Mouse (Mus musculus): Measurements from ENCODE around the gene 9030025P20Rik. TPM values are rescaled to one million over a fixed set of nuclear protein-coding genes. Genes with fewer than 3 reads are reported as not detected.
"Not testable (repeated sequence)": the region's sequence is repeated elsewhere in the genome, so short reads cannot be mapped to it uniquely, and the experiment has no call there.

9030025P20Rik gene
- polyA plus RNA-seq, 1 experiment, result 13.9 TPM

GRCm38 (mm10) chr17:14959979-14960378 lies 18.3 kb upstream of the 9030025P20Rik start:
- H3K4me1 ChIP-seq (ENCODE audit: control insufficient read depth, insufficient read depth, insufficient read length), result no peaks in the 10 kb centered on the region
- no peaks in the 10 kb centered on the region for H3K36me3 ChIP-seq (ENCODE audit: control insufficient read depth, insufficient read depth, low read length)
- no peak overlapping the region for H3K4me3 ChIP-seq (ENCODE audit: extremely low read depth, insufficient read depth, insufficient read length)
- H3K27me3 ChIP-seq (ENCODE audit: control insufficient read depth, insufficient read depth, low read length), result no peaks in the 10 kb centered on the region
- TF ChIP-seq CTCF (IDR thresholded peaks at IDR 0.05; ENCODE audit: extremely low read depth, insufficient read depth, insufficient read length, insufficient replicate concordance) (no peak), POLR2A (IDR thresholded peaks at IDR 0.05; ENCODE audit: low read depth, low read length) (no peak)
- 39% methylated on average over 3 of the region's 3 CpGs for WGBS
- no peak for DNase-seq (ENCODE audit: low read depth in 1 of 2, low spot score in 2 of 2)
- no peak overlapping the region for H3K27ac ChIP-seq (ENCODE audit: insufficient read depth, low read length)

- H3K36me3 ChIP-seq (ENCODE audit: control insufficient read depth, insufficient read depth, low read length), result no peaks in the 10 kb centered on the region
- H3K27ac ChIP-seq (ENCODE audit: insufficient read depth, low read length), result no peak overlapping the region
- peak in 1 of 2 experiments; percentile 16 for DNase-seq (ENCODE audit: low read depth in 1 of 2, low spot score in 2 of 2)
- TF ChIP-seq POLR2A (IDR thresholded peaks at IDR 0.05; ENCODE audit: low read depth, low read length) (no peak), CTCF (IDR thresholded peaks at IDR 0.05; ENCODE audit: extremely low read depth, insufficient read depth, insufficient read length, insufficient replicate concordance) (no peak)
- H3K4me1 ChIP-seq (ENCODE audit: control insufficient read depth, insufficient read depth, insufficient read length), result no peaks in the 10 kb centered on the region
- WGBS, result under 1% methylated on average over 17 of the region's 23 CpGs
- H3K27me3 ChIP-seq (ENCODE audit: control insufficient read depth, insufficient read depth, low read length), result no peaks in the 10 kb centered on the region
- H3K4me3 ChIP-seq (ENCODE audit: extremely low read depth, insufficient read depth, insufficient read length), result peak overlapping the region; percentile 63
Measured at GRCm38 (mm10) chr17:14960520-14960919, 17.7 kb upstream of the 9030025P20Rik start.

- DNase-seq (ENCODE audit: low read depth in 1 of 2, low spot score in 2 of 2), result peak in 1 of 2 experiments; percentile 27
- H3K27me3 ChIP-seq (ENCODE audit: control insufficient read depth, insufficient read depth, low read length); H3K27ac ChIP-seq (ENCODE audit: insufficient read depth, low read length); H3K36me3 ChIP-seq (ENCODE audit: control insufficient read depth, insufficient read depth, low read length); H3K4me1 ChIP-seq (ENCODE audit: control insufficient read depth, insufficient read depth, insufficient read length): not testable (repeated sequence)
- WGBS, result 3% methylated on average over 52 of the region's 100 CpGs
- H3K4me3 ChIP-seq (ENCODE audit: extremely low read depth, insufficient read depth, insufficient read length), result peak within 1 kb of the TSS; percentile 63
Measured at GRCm38 (mm10) chr17:14960951-14961556, 17.2 kb upstream of the 9030025P20Rik start, which contains the start of gene Phf10. TSS of gene Phf10 (minus strand) at chr17:14961273.

GRCm38 (mm10) chr17:14961557-14962154 lies 16.6 kb upstream of the 9030025P20Rik start:
- not testable (repeated sequence) for H3K36me3 ChIP-seq (ENCODE audit: control insufficient read depth, insufficient read depth, low read length); H3K27ac ChIP-seq (ENCODE audit: insufficient read depth, low read length); H3K4me3 ChIP-seq (ENCODE audit: extremely low read depth, insufficient read depth, insufficient read length); DNase-seq (ENCODE audit: low read depth in 1 of 2, low spot score in 2 of 2); H3K4me1 ChIP-seq (ENCODE audit: control insufficient read depth, insufficient read depth, insufficient read length); H3K27me3 ChIP-seq (ENCODE audit: control insufficient read depth, insufficient read depth, low read length)
- no CpG with 5 or more reads among the region's 44 CpGs for WGBS

- not testable (repeated sequence) for H3K36me3 ChIP-seq (ENCODE audit: control insufficient read depth, insufficient read depth, low read length); H3K27me3 ChIP-seq (ENCODE audit: control insufficient read depth, insufficient read depth, low read length); DNase-seq (ENCODE audit: low read depth in 1 of 2, low spot score in 2 of 2); H3K27ac ChIP-seq (ENCODE audit: insufficient read depth, low read length); H3K4me3 ChIP-seq (ENCODE audit: extremely low read depth, insufficient read depth, insufficient read length); H3K4me1 ChIP-seq (ENCODE audit: control insufficient read depth, insufficient read depth, insufficient read length)
- WGBS, result no CpG with 5 or more reads among the region's 6 CpGs
Measured at GRCm38 (mm10) chr17:14968373-14968913, 9.8 kb upstream of the 9030025P20Rik start.

GRCm38 (mm10) chr17:14977718-14978361 lies 428 bp upstream of the 9030025P20Rik start:
- not testable (repeated sequence) for H3K36me3 ChIP-seq (ENCODE audit: control insufficient read depth, insufficient read depth, low read length); H3K27ac ChIP-seq (ENCODE audit: insufficient read depth, low read length); H3K4me3 ChIP-seq (ENCODE audit: extremely low read depth, insufficient read depth, insufficient read length); DNase-seq (ENCODE audit: low read depth in 1 of 2, low spot score in 2 of 2); H3K4me1 ChIP-seq (ENCODE audit: control insufficient read depth, insufficient read depth, insufficient read length); H3K27me3 ChIP-seq (ENCODE audit: control insufficient read depth, insufficient read depth, low read length)
- WGBS, result 1% methylated on average over 4 of the region's 7 CpGs

GRCm38 (mm10) chr17:14990116-14990702 lies 11.9 kb downstream of the 9030025P20Rik start:
- H3K4me1 ChIP-seq (ENCODE audit: control insufficient read depth, insufficient read depth, insufficient read length), result not testable (repeated sequence)

GRCm38 (mm10) chr17:14992522-14993138 lies 14.4 kb downstream of the 9030025P20Rik start:
- WGBS, result no CpG with 5 or more reads among the region's 98 CpGs
- not testable (repeated sequence) for H3K4me3 ChIP-seq (ENCODE audit: extremely low read depth, insufficient read depth, insufficient read length); H3K27me3 ChIP-seq (ENCODE audit: control insufficient read depth, insufficient read depth, low read length); H3K36me3 ChIP-seq (ENCODE audit: control insufficient read depth, insufficient read depth, low read length); DNase-seq (ENCODE audit: low read depth in 1 of 2, low spot score in 2 of 2); H3K4me1 ChIP-seq (ENCODE audit: control insufficient read depth, insufficient read depth, insufficient read length); H3K27ac ChIP-seq (ENCODE audit: insufficient read depth, low read length)

More at GRCm38 (mm10) chr17:14990116-14990702, 11.9 kb downstream of the 9030025P20Rik start:
- H3K27ac ChIP-seq (ENCODE audit: insufficient read depth, low read length); H3K36me3 ChIP-seq (ENCODE audit: control insufficient read depth, insufficient read depth, low read length); H3K4me3 ChIP-seq (ENCODE audit: extremely low read depth, insufficient read depth, insufficient read length); H3K27me3 ChIP-seq (ENCODE audit: control insufficient read depth, insufficient read depth, low read length); DNase-seq (ENCODE audit: low read depth in 1 of 2, low spot score in 2 of 2): not testable (repeated sequence)
- 90% methylated on average over 4 of the region's 5 CpGs for WGBS

- H3K4me1 ChIP-seq (ENCODE audit: control insufficient read depth, insufficient read depth, insufficient read length); H3K36me3 ChIP-seq (ENCODE audit: control insufficient read depth, insufficient read depth, low read length); DNase-seq (ENCODE audit: low read depth in 1 of 2, low spot score in 2 of 2); H3K4me3 ChIP-seq (ENCODE audit: extremely low read depth, insufficient read depth, insufficient read length); H3K27me3 ChIP-seq (ENCODE audit: control insufficient read depth, insufficient read depth, low read length); H3K27ac ChIP-seq (ENCODE audit: insufficient read depth, low read length): not testable (repeated sequence)
- WGBS, result no CpG with 5 or more reads among the region's 47 CpGs
Measured at GRCm38 (mm10) chr17:14993139-14993832, 15.0 kb downstream of the 9030025P20Rik start.

Measured in spleen, adult 2 months (tissue).